Mouse (Mus musculus): Measurements from ENCODE around the gene Smarcc1.

- TF ChIP-seq POLR2A (IDR thresholded peaks at IDR 0.05; ENCODE audit: insufficient read depth, low read depth, low read length) (no peak), CTCF (IDR thresholded peaks at IDR 0.05; ENCODE audit: insufficient read depth, low read depth, low read length) (no peak)
Measured at GRCm38 (mm10) chr9:110081066-110081465, 36.4 kb upstream of the Smarcc1 start.

All from olfactory bulb, adult 2 months (tissue).